Mouse (Mus musculus) T-cell, adult 2 months (primary cell): ENCODE results near the gene Sycp1.
A peak's percentile ranks its signal among the peaks of the same experiment; 100 is the strongest.

Experiments used
- DNase-seq: peaks from one replicate; pipeline ENCODE4 v3.0.0; 2022; ENCODE audit warnings: low spot score

Gene Sycp1

GRCm38 (mm10) chr3:102935451-102936354 is at the start of gene Sycp1:
Gene Sycp1 (minus strand): TSS chr3:102936100.
- DNase-seq, result no peak

GRCm38 (mm10) chr3:102980349-102980736 is 44.4 kb upstream of the Sycp1 start:
- no peak for DNase-seq

GRCm38 (mm10) chr3:102979550-102980348 is 43.8 kb upstream of the Sycp1 start:
- no peak for DNase-seq

DNA sequence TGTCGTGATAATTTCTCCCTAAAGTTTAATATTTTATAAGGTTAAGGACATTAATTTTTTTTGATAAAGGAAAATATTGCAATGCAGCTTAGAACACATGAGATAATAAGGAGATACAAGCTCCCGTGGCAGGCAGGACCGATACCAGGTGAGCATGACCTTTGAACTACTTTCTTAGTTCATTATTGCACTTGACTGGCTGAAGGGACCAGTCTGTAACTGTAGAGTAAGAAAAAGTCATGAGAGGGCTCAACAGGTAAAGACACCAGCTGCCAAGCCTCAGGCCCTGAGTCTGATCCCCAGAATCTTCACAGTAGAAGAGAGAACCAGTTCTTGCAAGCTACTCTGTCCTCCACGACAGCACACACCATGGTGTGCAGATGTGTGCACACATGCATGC is 41.0 kb upstream of the Sycp1 start:
- no peak for DNase-seq

- DNase-seq, result no peak
These were observed 34.6 kb upstream of the Sycp1 start for GRCm38 (mm10) chr3:102970508-102970907.

GRCm38 (mm10) chr3:102970067-102970466 is 34.2 kb upstream of the Sycp1 start:
- DNase-seq, result no peak

GRCm38 (mm10) chr3:102964033-102964432 is 28.1 kb upstream of the Sycp1 start, which contains the start of gene Nr1h5:
Gene Nr1h5 (minus strand): TSS chr3:102964133.
- no peak for DNase-seq

GRCm38 (mm10) chr3:102955596-102955995 is 19.7 kb upstream of the Sycp1 start:
- no peak for DNase-seq

GRCm38 (mm10) chr3:102955143-102955542 is 19.2 kb upstream of the Sycp1 start:
- no peak for DNase-seq

- no peak for DNase-seq
These were observed 18.6 kb upstream of the Sycp1 start for GRCm38 (mm10) chr3:102954476-102954875.

DNA sequence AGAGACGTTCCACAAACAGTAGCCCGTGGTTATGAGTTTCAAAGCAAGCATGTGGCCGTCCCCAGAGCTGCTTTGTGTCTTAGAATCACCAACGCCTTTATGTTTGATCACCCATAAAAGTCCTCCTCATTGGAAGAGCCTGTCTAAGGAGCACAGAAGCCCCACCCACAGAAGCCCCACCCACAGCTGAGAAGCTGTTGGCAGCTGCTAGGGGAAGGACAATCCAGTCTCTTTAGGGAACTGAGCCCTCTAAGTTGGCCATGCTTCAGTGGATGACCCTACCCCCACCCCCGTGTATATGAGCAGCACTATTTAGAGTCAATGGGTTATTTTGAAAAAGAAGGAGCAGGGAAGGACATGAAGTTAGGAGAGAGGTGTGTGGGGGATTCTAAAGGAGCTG is 11.0 kb upstream of the Sycp1 start:
- no peak for DNase-seq

DNA sequence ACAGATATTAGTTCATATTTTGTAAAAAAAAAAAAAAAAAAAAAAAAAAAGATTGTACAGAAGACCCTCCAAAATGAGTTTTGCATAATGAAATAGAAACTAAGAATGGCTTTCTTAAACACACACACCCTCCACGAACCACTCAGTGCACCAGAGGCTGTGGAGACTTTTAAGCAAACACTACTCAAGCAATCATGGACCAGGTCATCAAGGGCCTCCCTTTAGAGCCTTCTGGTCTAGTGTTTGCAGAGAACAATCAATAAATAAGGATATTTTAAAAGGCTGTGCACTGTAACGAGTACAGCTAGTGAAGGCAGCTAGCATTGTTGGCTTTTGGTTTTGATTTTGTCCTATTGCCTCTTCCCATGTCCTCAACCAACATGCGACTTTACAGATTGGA is 10.4 kb upstream of the Sycp1 start:
- DNase-seq, result no peak

DNA sequence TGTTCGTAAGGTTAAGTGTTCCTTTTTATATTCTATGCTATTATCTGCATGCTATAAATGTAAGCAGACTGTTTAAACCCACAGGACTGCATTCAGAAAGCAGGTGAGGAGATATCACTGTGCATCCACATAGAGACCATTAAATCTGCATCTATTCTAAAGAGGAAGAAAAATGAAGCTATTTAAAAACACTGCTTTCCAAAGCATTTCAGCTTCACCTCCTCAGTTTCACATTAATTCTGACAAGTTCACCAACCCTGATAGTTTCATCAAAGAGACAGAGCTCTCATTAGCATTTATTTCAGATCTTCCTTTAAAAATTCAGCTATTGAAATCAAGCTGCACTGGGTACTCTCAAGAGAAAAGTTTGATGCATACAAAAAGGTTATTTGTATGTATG is 2.2 kb upstream of the Sycp1 start:
- DNase-seq, result no peak

- DNase-seq, result no peak
These were observed 36.8 kb downstream of the Sycp1 start for GRCm38 (mm10) chr3:102899136-102899535.

DNA sequence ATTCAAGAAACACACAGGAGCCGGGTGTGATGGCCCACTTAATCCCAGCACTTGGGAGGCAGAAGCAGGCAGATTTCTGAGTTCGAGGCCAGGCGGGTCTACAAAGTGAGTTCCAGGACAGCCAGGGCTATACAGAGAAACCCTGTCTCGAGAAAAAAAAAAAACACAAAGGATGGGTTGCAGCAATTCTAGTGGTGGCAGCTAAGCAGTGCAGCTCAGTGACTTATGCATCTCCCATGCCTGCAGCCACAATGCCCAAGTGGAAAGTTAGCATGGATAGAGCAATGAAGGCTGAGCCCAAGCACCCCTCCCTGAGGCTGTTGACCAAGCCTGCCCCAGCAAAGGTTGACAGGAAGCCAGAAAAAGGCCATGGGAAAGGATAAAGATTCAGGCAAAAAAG is 55.4 kb downstream of the Sycp1 start:
- DNase-seq, result no peak

DNA sequence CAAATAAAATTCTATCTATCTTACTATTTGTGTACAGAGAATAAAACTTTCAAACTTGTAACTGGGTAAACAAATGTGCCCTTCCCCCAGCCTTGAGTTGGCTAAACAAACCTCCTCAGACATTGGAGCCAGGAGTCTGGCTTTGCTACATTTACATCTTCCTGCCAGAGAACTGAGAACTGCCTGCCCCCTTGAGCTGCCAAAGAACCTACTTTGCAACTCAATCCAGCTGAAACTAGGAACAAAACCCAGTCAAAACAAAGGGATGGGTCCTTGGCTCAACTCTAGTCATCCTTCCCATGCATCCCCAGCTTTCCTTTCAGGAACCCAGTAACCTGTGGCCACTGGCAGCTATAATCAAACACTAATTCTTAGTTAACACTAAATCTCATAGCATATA is 87.2 kb downstream of the Sycp1 start:
- no peak for DNase-seq

- no peak for DNase-seq
These were observed 93.5 kb downstream of the Sycp1 start for GRCm38 (mm10) chr3:102842386-102842785.

DNA sequence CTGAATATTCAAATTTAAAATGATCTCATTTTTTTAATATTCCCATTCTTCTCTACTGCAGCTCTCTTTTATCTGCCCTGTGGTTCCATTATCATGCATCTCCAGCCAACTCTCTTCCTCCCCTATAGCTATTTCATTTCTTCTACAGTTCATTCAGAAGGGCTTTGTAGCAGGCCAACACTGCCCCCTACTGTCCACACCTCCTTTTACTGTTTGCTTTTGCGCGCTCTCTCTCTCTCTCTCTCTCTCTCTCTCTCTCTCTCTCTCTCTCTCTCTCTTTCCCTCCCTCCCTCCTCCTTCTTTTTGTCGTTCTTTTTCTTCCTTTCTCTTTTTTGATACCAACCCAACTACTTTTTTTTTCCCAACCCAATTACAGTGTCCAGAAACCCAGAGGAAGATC is 132.0 kb downstream of the Sycp1 start:
- DNase-seq, result peak; percentile 71

- DNase-seq, result no peak
These were observed 148.5 kb downstream of the Sycp1 start for GRCm38 (mm10) chr3:102787369-102787768.

GRCm38 (mm10) chr3:102782618-102783017 is 153.3 kb downstream of the Sycp1 start, which contains the start of gene Tshb:
Gene Tshb (minus strand): TSS chr3:102782718.
- DNase-seq, result no peak

GRCm38 (mm10) chr3:102773018-102773417 is 162.9 kb downstream of the Sycp1 start:
- no peak for DNase-seq
